Mouse (Mus musculus): ENCODE results near the gene Dhx58. TPM values are rescaled to one million over a fixed set of nuclear protein-coding genes. Genes with fewer than 3 reads are reported as not detected.

The Dhx58 gene
- polyA plus RNA-seq, 2 experiments, result 2.3 to 3.2 TPM

DNA sequence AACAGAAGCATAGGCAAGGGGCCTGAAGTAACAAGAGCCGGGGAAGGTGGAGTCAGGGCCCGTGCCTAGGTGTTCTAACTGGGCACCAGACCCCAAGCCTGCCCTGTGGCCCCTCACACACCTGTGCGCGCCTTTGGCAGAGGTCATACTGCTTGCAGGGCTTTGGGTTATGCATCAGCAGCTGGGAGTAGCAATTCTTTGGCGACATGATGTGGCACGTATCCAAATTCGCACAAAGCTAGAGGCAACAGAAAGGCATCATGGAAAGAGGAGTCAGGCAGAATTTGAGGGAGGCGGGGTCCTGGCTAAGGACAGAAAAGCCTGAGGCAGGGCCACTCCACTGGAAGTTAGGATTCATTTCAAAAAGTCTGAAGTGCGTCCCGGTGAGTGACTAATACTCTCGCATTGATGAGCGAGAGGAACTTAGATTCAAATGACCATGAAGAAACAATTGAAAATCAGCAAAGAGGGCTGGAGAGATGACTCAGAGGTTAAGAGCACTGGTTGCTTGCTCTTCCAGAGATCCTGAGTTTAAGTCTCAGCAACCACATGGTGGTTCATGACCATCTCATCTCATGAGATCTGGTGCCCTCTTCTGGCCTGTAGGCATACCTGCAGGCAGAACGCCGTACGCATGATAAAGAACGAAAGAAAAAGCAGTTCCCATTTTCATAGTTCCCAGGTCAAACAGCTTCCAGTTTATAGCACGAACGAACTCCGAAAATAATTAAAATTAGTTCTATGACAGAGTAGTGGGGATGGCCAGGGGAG, 1.8 kb downstream of the Dhx58 start:
- H3K4me2 ChIP-seq (replicated peaks; ENCODE audit: low read depth, low read length, severe bottlenecking), result peak overlapping the region; percentile 39
- no peak for TF ChIP-seq POLR2A (IDR thresholded peaks at IDR 0.05; ENCODE audit: borderline replicate concordance, extremely low read depth, insufficient read depth, insufficient read length)
- DNase-seq (ENCODE audit: low spot score), result peak; percentile 84
- H3K9me3 ChIP-seq (ENCODE audit: control insufficient read depth, low read length), result no peaks in the 10 kb centered on the region
- no peak overlapping the region for H3K27ac ChIP-seq (replicated peaks; ENCODE audit: low read depth, low read length)
- peaks cover 31% of the 10 kb centered on the region for H3K36me3 ChIP-seq (ENCODE audit: control insufficient read depth, insufficient read depth, low read length)
- peaks cover 5% of the 10 kb centered on the region; the same call in 1 of the 2 replicates for H3K4me1 ChIP-seq (ENCODE audit: control insufficient read depth, insufficient read depth, low read length)
- WGBS, result 34% methylated on average over 19 of the region's 19 CpGs
- peak; percentile 47; the same call in 1 of the 2 replicates for ATAC-seq (ENCODE audit: low FRiP score, low read depth)
- no peaks in the 10 kb centered on the region for H3K27me3 ChIP-seq (ENCODE audit: control insufficient read depth, insufficient read depth, low read length)
- H3K4me3 ChIP-seq (replicated peaks; ENCODE audit: low read length), result peak overlapping the region; percentile 1; the same call in 1 of the 2 replicates
- no peak overlapping the region for H3K9ac ChIP-seq (ENCODE audit: low read depth, low read length, severe bottlenecking)

- no peak for ATAC-seq (ENCODE audit: low FRiP score, low read depth)
- Histone ChIP-seq H3K4me3 (replicated peaks; ENCODE audit: low read length) (peak overlapping the region; percentile 23), H3K9me3 (ENCODE audit: control insufficient read depth, low read length) (no peaks in the 10 kb centered on the region), H3K9ac (ENCODE audit: low read depth, low read length, severe bottlenecking) (0 out of 2 replicates have a peak overlapping the region, but pooled peaks have one; percentile 7), H3K27ac (replicated peaks; ENCODE audit: low read depth, low read length) (no peak overlapping the region), H3K4me2 (replicated peaks; ENCODE audit: low read depth, low read length, severe bottlenecking) (peak overlapping the region; percentile 38), H3K4me1 (ENCODE audit: control insufficient read depth, insufficient read depth, low read length) (peaks cover 5% of the 10 kb centered on the region; the same call in 1 of the 2 replicates), H3K36me3 (ENCODE audit: control insufficient read depth, insufficient read depth, low read length) (peaks cover 21% of the 10 kb centered on the region), H3K27me3 (ENCODE audit: control insufficient read depth, insufficient read depth, low read length) (no peaks in the 10 kb centered on the region)
- DNase-seq (ENCODE audit: low spot score), result no peak
- WGBS, result 3% methylated on average over 14 of the region's 14 CpGs
- TF ChIP-seq POLR2A (IDR thresholded peaks at IDR 0.05; ENCODE audit: borderline replicate concordance, extremely low read depth, insufficient read depth, insufficient read length), result no peak
Observed at GRCm38 (mm10) chr11:100701301-100701700, 2.8 kb downstream of the Dhx58 start.

- DNase-seq (ENCODE audit: low spot score) (no peak), ATAC-seq (ENCODE audit: low FRiP score, low read depth) (no peak)
- TF ChIP-seq POLR2A (IDR thresholded peaks at IDR 0.05; ENCODE audit: borderline replicate concordance, extremely low read depth, insufficient read depth, insufficient read length), result no peak
- Histone ChIP-seq H3K4me1 (ENCODE audit: control insufficient read depth, insufficient read depth, low read length) (peaks cover 5% of the 10 kb centered on the region; the same call in 1 of the 2 replicates), H3K4me2 (replicated peaks; ENCODE audit: low read depth, low read length, severe bottlenecking) (peak overlapping the region; percentile 38; the same call in 1 of the 2 replicates), H3K9ac (ENCODE audit: low read depth, low read length, severe bottlenecking) (0 out of 2 replicates have a peak overlapping the region, but pooled peaks have one; percentile 7), H3K9me3 (ENCODE audit: control insufficient read depth, low read length) (no peaks in the 10 kb centered on the region), H3K4me3 (replicated peaks; ENCODE audit: low read length) (no peak overlapping the region), H3K36me3 (ENCODE audit: control insufficient read depth, insufficient read depth, low read length) (peaks cover 15% of the 10 kb centered on the region), H3K27ac (replicated peaks; ENCODE audit: low read depth, low read length) (no peak overlapping the region), H3K27me3 (ENCODE audit: control insufficient read depth, insufficient read depth, low read length) (no peaks in the 10 kb centered on the region)
- 79% methylated on average over 3 of the region's 3 CpGs for WGBS
Observed at GRCm38 (mm10) chr11:100700710-100701109, 3.4 kb downstream of the Dhx58 start.

DNA sequence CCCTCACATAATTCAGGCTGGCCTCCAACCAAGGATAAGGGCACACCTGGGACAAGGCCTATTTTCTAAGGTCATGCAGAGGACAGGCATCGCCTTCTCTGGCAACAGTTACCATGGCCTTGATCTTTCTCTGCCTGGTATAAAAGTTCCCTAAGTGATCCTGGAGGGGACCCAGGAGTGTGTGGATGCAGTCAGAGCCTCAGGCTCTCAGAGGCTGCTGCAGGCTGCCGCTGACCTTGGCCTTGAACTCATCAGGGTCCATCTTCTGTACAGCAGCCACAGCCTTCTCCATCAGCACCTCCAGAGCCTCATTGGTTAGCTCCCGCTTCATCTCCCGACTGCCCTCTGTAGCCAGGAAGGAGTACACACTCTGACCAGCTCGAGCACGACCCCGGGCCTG, 6.2 kb downstream of the Dhx58 start:
- Histone ChIP-seq H3K36me3 (ENCODE audit: control insufficient read depth, insufficient read depth, low read length) (no peaks in the 10 kb centered on the region), H3K9ac (ENCODE audit: low read depth, low read length, severe bottlenecking) (no peak overlapping the region), H3K4me2 (replicated peaks; ENCODE audit: low read depth, low read length, severe bottlenecking) (no peak overlapping the region), H3K27me3 (ENCODE audit: control insufficient read depth, insufficient read depth, low read length) (no peaks in the 10 kb centered on the region), H3K9me3 (ENCODE audit: control insufficient read depth, low read length) (no peaks in the 10 kb centered on the region), H3K4me1 (ENCODE audit: control insufficient read depth, insufficient read depth, low read length) (peaks cover 5% of the 10 kb centered on the region; the same call in 1 of the 2 replicates), H3K4me3 (replicated peaks; ENCODE audit: low read length) (no peak overlapping the region), H3K27ac (replicated peaks; ENCODE audit: low read depth, low read length) (no peak overlapping the region)
- no peak for DNase-seq (ENCODE audit: low spot score)
- no peak for TF ChIP-seq POLR2A (IDR thresholded peaks at IDR 0.05; ENCODE audit: borderline replicate concordance, extremely low read depth, insufficient read depth, insufficient read length)
- no peak for ATAC-seq (ENCODE audit: low FRiP score, low read depth)
- WGBS, result 67% methylated on average over 7 of the region's 7 CpGs

GRCm38 (mm10) chr11:100694926-100695325, 9.1 kb downstream of the Dhx58 start:
- ATAC-seq (ENCODE audit: low FRiP score, low read depth) (no peak; the same call in 1 of the 2 replicates), DNase-seq (ENCODE audit: low spot score) (peak; percentile 36)
- no peaks in the 10 kb centered on the region for H3K36me3 ChIP-seq (ENCODE audit: control insufficient read depth, insufficient read depth, low read length)
- no peak overlapping the region for H3K9ac ChIP-seq (ENCODE audit: low read depth, low read length, severe bottlenecking)
- no peaks in the 10 kb centered on the region for H3K9me3 ChIP-seq (ENCODE audit: control insufficient read depth, low read length)
- no peak overlapping the region for H3K27ac ChIP-seq (replicated peaks; ENCODE audit: low read depth, low read length)
- 0 out of 2 replicates have a peak, but pooled peaks cover 8% of the 10 kb centered on the region for H3K27me3 ChIP-seq (ENCODE audit: control insufficient read depth, insufficient read depth, low read length)
- no peak for TF ChIP-seq POLR2A (IDR thresholded peaks at IDR 0.05; ENCODE audit: borderline replicate concordance, extremely low read depth, insufficient read depth, insufficient read length)
- no peak overlapping the region for H3K4me2 ChIP-seq (replicated peaks; ENCODE audit: low read depth, low read length, severe bottlenecking)
- WGBS, result 41% methylated on average over 5 of the region's 5 CpGs
- peaks cover 4% of the 10 kb centered on the region; the same call in 1 of the 2 replicates for H3K4me1 ChIP-seq (ENCODE audit: control insufficient read depth, insufficient read depth, low read length)
- H3K4me3 ChIP-seq (replicated peaks; ENCODE audit: low read length), result no peak overlapping the region
